Mouse (Mus musculus): ENCODE results near the gene Hist1h4k. TPM values are rescaled to one million over a fixed set of nuclear protein-coding genes. Genes with fewer than 3 reads are reported as not detected.

Hist1h4k gene
- polyA plus RNA-seq, 1 experiment from 2014 or later = not detected

DNA sequence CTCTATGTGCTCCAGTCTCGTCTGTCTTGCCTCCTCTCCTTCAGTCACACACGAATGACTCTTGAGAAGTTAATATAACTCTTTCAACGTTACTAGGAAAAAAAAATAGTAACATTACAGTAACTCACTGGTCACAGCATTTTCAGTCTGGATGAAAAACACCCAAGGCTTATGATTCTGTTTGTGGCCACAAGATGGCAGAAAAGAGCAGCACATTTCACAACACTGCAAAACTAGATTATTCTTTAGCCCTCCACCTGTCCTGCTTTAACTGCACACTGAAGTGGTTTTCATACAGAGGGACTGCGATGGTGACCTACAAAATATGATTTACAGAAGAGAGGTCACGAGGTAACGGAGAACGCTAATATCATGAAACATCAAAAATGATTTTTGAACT, 35.6 kb downstream of the Hist1h4k start:
- Histone ChIP-seq H3K4me1 (ENCODE audit: control insufficient read depth, insufficient read depth, low read length) (peaks cover 21% of the 10 kb centered on the region), H3K4me3 (ENCODE audit: low read length) (peak overlapping the region; percentile 52), H3K27ac (ENCODE audit: low read length) (peak overlapping the region; percentile 81), H3K4me2 (ENCODE audit: low read depth, low read length) (peak overlapping the region; percentile 91), H3K27me3 (ENCODE audit: control insufficient read depth, insufficient read depth, low read length) (no peaks in the 10 kb centered on the region), H3K9ac (ENCODE audit: low read length) (peak overlapping the region; percentile 65), H3K36me3 (ENCODE audit: control insufficient read depth, insufficient read depth) (no peaks in the 10 kb centered on the region), H3K9me3 (replicated peaks; ENCODE audit: control insufficient read depth, low read length) (no peaks in the 10 kb centered on the region)
- ATAC-seq (replicated peaks; ENCODE audit: extremely low read depth, insufficient read depth, low FRiP score) = no peak
- WGBS = 0% methylated on average over 7 of the region's 7 CpGs

DNA sequence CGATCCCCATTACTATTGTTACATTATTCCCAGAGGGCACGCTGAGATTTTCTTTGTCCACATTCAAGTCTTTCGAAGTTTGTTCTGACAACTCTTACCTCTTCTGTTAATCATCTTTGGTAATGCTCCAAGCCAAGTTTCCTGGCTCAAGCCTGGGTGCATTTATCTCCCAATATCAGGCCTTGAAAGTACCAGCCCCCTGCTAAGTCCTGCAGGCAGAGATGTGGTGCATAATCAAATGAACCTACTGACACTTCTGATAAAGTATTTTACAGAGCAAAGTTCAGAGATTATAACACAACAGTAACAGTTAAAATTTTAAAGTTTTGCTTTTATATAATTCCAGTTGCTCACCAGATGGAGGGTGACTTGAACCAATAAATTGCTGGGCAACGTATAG, 38.6 kb downstream of the Hist1h4k start:
- Histone ChIP-seq H3K27ac (ENCODE audit: low read length) (no peak overlapping the region), H3K4me2 (ENCODE audit: low read depth, low read length) (peak overlapping the region; percentile 87), H3K9me3 (replicated peaks; ENCODE audit: control insufficient read depth, low read length) (no peaks in the 10 kb centered on the region), H3K4me3 (ENCODE audit: low read length) (peak overlapping the region; percentile 93), H3K4me1 (ENCODE audit: control insufficient read depth, insufficient read depth, low read length) (peaks cover 11% of the 10 kb centered on the region), H3K9ac (ENCODE audit: low read length) (no peak overlapping the region; the same call in 1 of the 2 replicates), H3K27me3 (ENCODE audit: control insufficient read depth, insufficient read depth, low read length) (no peaks in the 10 kb centered on the region), H3K36me3 (ENCODE audit: control insufficient read depth, insufficient read depth) (no peaks in the 10 kb centered on the region)
- ATAC-seq (replicated peaks; ENCODE audit: extremely low read depth, insufficient read depth, low FRiP score) = no peak
- 34% methylated on average over 4 of the region's 4 CpGs for WGBS

DNA sequence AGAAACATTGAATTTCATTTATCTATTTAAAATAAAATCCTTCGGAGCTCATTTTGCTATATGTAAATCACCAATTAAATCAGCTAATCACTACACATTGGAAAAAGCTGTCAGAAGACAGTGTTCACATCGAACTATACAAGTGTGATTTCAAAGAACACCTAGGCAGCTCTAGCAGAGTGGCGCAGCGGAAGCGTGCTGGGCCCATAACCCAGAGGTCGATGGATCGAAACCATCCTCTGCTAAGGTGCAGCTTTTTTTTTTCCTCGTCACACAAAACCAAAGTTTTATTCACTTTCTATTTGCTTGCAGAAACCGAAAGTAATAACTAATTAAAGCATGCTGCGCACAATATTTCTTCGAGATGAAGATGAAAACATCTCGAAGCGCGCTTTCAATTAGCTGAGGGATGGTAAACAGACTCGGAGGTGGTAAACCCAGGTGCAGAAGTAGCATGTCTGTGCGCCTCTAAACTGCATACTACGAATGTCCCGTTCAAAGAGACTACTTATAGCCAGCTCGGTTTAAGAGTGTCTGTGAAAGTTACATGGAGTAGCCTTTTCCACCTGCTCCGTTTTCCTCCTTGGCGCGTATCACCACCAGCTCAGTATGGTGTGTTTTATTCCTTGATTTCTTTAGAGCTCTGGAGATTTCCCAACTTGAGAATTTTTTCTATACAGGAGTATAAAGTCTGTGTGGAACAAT, 39.3 kb downstream of the Hist1h4k start:
- ATAC-seq (replicated peaks; ENCODE audit: extremely low read depth, insufficient read depth, low FRiP score) = peak; percentile 80

GRCm38 (mm10) chr13:21710031-21710711, 40.1 kb downstream of the Hist1h4k start:
- 0% methylated on average over 32 of the region's 32 CpGs for WGBS
- Histone ChIP-seq H3K27me3 (ENCODE audit: control insufficient read depth, insufficient read depth, low read length) (no peaks in the 10 kb centered on the region), H3K27ac (ENCODE audit: low read length) (peak overlapping the region; percentile 95), H3K9ac (ENCODE audit: low read length) (peak overlapping the region; percentile 80), H3K36me3 (ENCODE audit: control insufficient read depth, insufficient read depth) (no peaks in the 10 kb centered on the region), H3K4me3 (ENCODE audit: low read length) (peak overlapping the region; percentile 93), H3K4me2 (ENCODE audit: low read depth, low read length) (peak overlapping the region; percentile 87), H3K9me3 (replicated peaks; ENCODE audit: control insufficient read depth, low read length) (no peaks in the 10 kb centered on the region), H3K4me1 (ENCODE audit: control insufficient read depth, insufficient read depth, low read length) (peaks cover 7% of the 10 kb centered on the region)
- peak; percentile 79 for ATAC-seq (replicated peaks; ENCODE audit: extremely low read depth, insufficient read depth, low FRiP score)

More for the DNA sequence above, 39.3 kb downstream of the Hist1h4k start:
- peaks cover 11% of the 10 kb centered on the region for H3K4me1 ChIP-seq (ENCODE audit: control insufficient read depth, insufficient read depth, low read length)
- H3K27ac ChIP-seq (ENCODE audit: low read length) = peak overlapping the region; percentile 40; the same call in 1 of the 2 replicates
- H3K27me3 ChIP-seq (ENCODE audit: control insufficient read depth, insufficient read depth, low read length) = no peaks in the 10 kb centered on the region
- H3K9me3 ChIP-seq (replicated peaks; ENCODE audit: control insufficient read depth, low read length) = no peaks in the 10 kb centered on the region
- WGBS = 3% methylated on average over 22 of the region's 22 CpGs
- H3K4me3 ChIP-seq (ENCODE audit: low read length) = peak overlapping the region; percentile 93
- H3K36me3 ChIP-seq (ENCODE audit: control insufficient read depth, insufficient read depth) = no peaks in the 10 kb centered on the region
- H3K4me2 ChIP-seq (ENCODE audit: low read depth, low read length) = peak overlapping the region; percentile 87
- peak overlapping the region; percentile 74 for H3K9ac ChIP-seq (ENCODE audit: low read length)

DNA sequence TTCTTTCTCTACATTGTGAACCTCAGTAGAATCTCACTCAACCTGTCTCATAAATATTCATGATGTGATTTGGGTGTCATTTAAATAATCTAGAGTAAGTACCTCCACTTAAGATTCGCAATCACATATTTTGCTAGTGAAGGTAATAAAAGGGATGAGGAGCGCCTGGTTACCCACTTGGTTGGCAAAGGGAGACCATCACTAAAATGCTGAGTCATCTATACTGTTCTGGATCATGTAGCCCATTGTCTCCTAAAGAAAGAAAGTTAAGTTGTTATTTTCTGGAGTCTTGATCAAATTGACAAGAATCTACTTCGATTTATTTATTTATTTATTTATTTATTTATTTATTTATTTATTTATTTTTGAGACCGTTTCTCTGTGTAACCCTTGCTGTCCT, 43.6 kb downstream of the Hist1h4k start:
- no peaks in the 10 kb centered on the region for H3K9me3 ChIP-seq (replicated peaks; ENCODE audit: control insufficient read depth, low read length)
- 0 out of 2 replicates have a peak, but pooled peaks cover 3% of the 10 kb centered on the region for H3K4me1 ChIP-seq (ENCODE audit: control insufficient read depth, insufficient read depth, low read length)
- no peaks in the 10 kb centered on the region for H3K36me3 ChIP-seq (ENCODE audit: control insufficient read depth, insufficient read depth)
- H3K4me3 ChIP-seq (ENCODE audit: low read length) = no peak overlapping the region
- WGBS = 67% methylated on average over 4 of the region's 4 CpGs
- no peak overlapping the region for H3K9ac ChIP-seq (ENCODE audit: low read length)
- ATAC-seq (replicated peaks; ENCODE audit: extremely low read depth, insufficient read depth, low FRiP score) = no peak
- H3K27ac ChIP-seq (ENCODE audit: low read length) = no peak overlapping the region
- no peaks in the 10 kb centered on the region for H3K27me3 ChIP-seq (ENCODE audit: control insufficient read depth, insufficient read depth, low read length)
- no peak overlapping the region for H3K4me2 ChIP-seq (ENCODE audit: low read depth, low read length)

Small RNA genes within 50 kb of the gene (microRNA-seq; reads per million reads assigned to microRNA genes)
- not detected for gene Gm44346
- not detected for gene Gm44357
- not detected for gene Gm44367
- not detected for gene Gm44454

Other genes with a start within 250 kb of the Hist1h4k start
- 20.3 and 62.4 TPM in 2 replicates for gene Gm11273, start 249.1 kb downstream of the Hist1h4k start, polyA plus RNA-seq (2015; fragmentation: Nextera tagmentation; extraction: Ambion mirVana)
- gene Zkscan8, start 219.4 kb downstream of the Hist1h4k start, polyA plus RNA-seq (2015; fragmentation: Nextera tagmentation; extraction: Ambion mirVana) = 3.7 and 4.7 TPM in 2 replicates
- gene Olfr1366, start 207.7 kb downstream of the Hist1h4k start, polyA plus RNA-seq (2015; fragmentation: Nextera tagmentation; extraction: Ambion mirVana) = 0.04 TPM in 1 of 2 replicates, not detected in the other
- gene Olfr1535, start 190.6 kb downstream of the Hist1h4k start, polyA plus RNA-seq (2015; fragmentation: Nextera tagmentation; extraction: Ambion mirVana) = not detected in 2 replicates
- not detected in 2 replicates for gene Olfr1364, start 168.7 kb downstream of the Hist1h4k start, polyA plus RNA-seq (2015; fragmentation: Nextera tagmentation; extraction: Ambion mirVana)
- gene Olfr1362, start 136.5 kb downstream of the Hist1h4k start, polyA plus RNA-seq (2015; fragmentation: Nextera tagmentation; extraction: Ambion mirVana) = not detected in 2 replicates
- not detected in 2 replicates for gene Olfr11, start 108.0 kb downstream of the Hist1h4k start, polyA plus RNA-seq (2015; fragmentation: Nextera tagmentation; extraction: Ambion mirVana)
- gene Olfr1361, start 87.1 kb downstream of the Hist1h4k start, polyA plus RNA-seq (2015; fragmentation: Nextera tagmentation; extraction: Ambion mirVana) = not detected in 2 replicates
- not detected in 2 replicates for gene Olfr1360, start 73.1 kb downstream of the Hist1h4k start, polyA plus RNA-seq (2015; fragmentation: Nextera tagmentation; extraction: Ambion mirVana)
- not detected in 2 replicates for gene Olfr1359, start 52.4 kb downstream of the Hist1h4k start, polyA plus RNA-seq (2015; fragmentation: Nextera tagmentation; extraction: Ambion mirVana)
- gene Hist1h2bl, start 34.4 kb downstream of the Hist1h4k start, polyA plus RNA-seq (2015; fragmentation: Nextera tagmentation; extraction: Ambion mirVana) = 0.86 and 1.7 TPM in 2 replicates
- 4.3 and 8.1 TPM in 2 replicates for gene Hist1h2ai, start 34.1 kb downstream of the Hist1h4k start, polyA plus RNA-seq (2015; fragmentation: Nextera tagmentation; extraction: Ambion mirVana)
- 4.8 and 6.2 TPM in 2 replicates for gene Hist1h3h, start 32.8 kb downstream of the Hist1h4k start, polyA plus RNA-seq (2015; fragmentation: Nextera tagmentation; extraction: Ambion mirVana)
- gene Hist1h2bm, start 28.5 kb downstream of the Hist1h4k start, polyA plus RNA-seq (2015; fragmentation: Nextera tagmentation; extraction: Ambion mirVana) = 1.8 and 2.4 TPM in 2 replicates
- gene Hist1h4j, start 15.4 kb downstream of the Hist1h4k start, polyA plus RNA-seq (2015; fragmentation: Nextera tagmentation; extraction: Ambion mirVana) = 0.51 and 0.67 TPM in 2 replicates
- gene Hist1h2ak, start 3.3 kb upstream of the Hist1h4k start, polyA plus RNA-seq (2015; fragmentation: Nextera tagmentation; extraction: Ambion mirVana) = 9.3 and 10.0 TPM in 2 replicates
- gene Hist1h2bn, start 3.6 kb upstream of the Hist1h4k start, polyA plus RNA-seq (2015; fragmentation: Nextera tagmentation; extraction: Ambion mirVana) = 0.88 and 1.6 TPM in 2 replicates
- gene Hist1h1b, start 30.1 kb upstream of the Hist1h4k start, polyA plus RNA-seq (2015; fragmentation: Nextera tagmentation; extraction: Ambion mirVana) = 8.6 and 9.8 TPM in 2 replicates
- 50.2 and 54.0 TPM in 2 replicates for gene Hist1h3i, start 32.9 kb upstream of the Hist1h4k start, polyA plus RNA-seq (2015; fragmentation: Nextera tagmentation; extraction: Ambion mirVana)
- gene Hist1h2an, start 36.7 kb upstream of the Hist1h4k start, polyA plus RNA-seq (2015; fragmentation: Nextera tagmentation; extraction: Ambion mirVana) = 3.0 and 3.1 TPM in 2 replicates
- gene Hist1h2bp, start 37.0 kb upstream of the Hist1h4k start, polyA plus RNA-seq (2015; fragmentation: Nextera tagmentation; extraction: Ambion mirVana) = 0.34 and 0.52 TPM in 2 replicates
- 9.3 and 10.4 TPM in 2 replicates for gene Hist1h2bq, start 59.7 kb upstream of the Hist1h4k start, polyA plus RNA-seq (2015; fragmentation: Nextera tagmentation; extraction: Ambion mirVana)
- gene Hist1h2ao, start 60.0 kb upstream of the Hist1h4k start, polyA plus RNA-seq (2015; fragmentation: Nextera tagmentation; extraction: Ambion mirVana) = not detected in 2 replicates
- not detected in 2 replicates for gene Hist1h4m, start 61.2 kb upstream of the Hist1h4k start, polyA plus RNA-seq (2015; fragmentation: Nextera tagmentation; extraction: Ambion mirVana)
- 6.3 and 7.5 TPM in 2 replicates for gene Hist1h4n, start 81.7 kb upstream of the Hist1h4k start, polyA plus RNA-seq (2015; fragmentation: Nextera tagmentation; extraction: Ambion mirVana)
- 1,370 and 1,778 TPM in 2 replicates for gene Hist1h2ap, start 83.0 kb upstream of the Hist1h4k start, polyA plus RNA-seq (2015; fragmentation: Nextera tagmentation; extraction: Ambion mirVana)
- 9.6 and 10.5 TPM in 2 replicates for gene Hist1h2br, start 83.2 kb upstream of the Hist1h4k start, polyA plus RNA-seq (2015; fragmentation: Nextera tagmentation; extraction: Ambion mirVana)
- gene Zfp184, start 194.6 kb upstream of the Hist1h4k start, polyA plus RNA-seq (2015; fragmentation: Nextera tagmentation; extraction: Ambion mirVana) = 2.9 and 4.7 TPM in 2 replicates
- gene Pom121l2, start 230.7 kb upstream of the Hist1h4k start, polyA plus RNA-seq (2015; fragmentation: Nextera tagmentation; extraction: Ambion mirVana) = not detected in 2 replicates

Measured in heart, embryonic 16.5 days (tissue).